Mouse (Mus musculus): Measurements from ENCODE around the gene Tepsin. TPM values are rescaled to one million over a fixed set of nuclear protein-coding genes. Genes with fewer than 3 reads are reported as not detected.
A peak's percentile ranks its signal among the peaks of the same experiment; 100 is the strongest.

Gene Tepsin
- polyA plus RNA-seq, 1 experiment from 2014 or later, result 18.7 TPM

DNA sequence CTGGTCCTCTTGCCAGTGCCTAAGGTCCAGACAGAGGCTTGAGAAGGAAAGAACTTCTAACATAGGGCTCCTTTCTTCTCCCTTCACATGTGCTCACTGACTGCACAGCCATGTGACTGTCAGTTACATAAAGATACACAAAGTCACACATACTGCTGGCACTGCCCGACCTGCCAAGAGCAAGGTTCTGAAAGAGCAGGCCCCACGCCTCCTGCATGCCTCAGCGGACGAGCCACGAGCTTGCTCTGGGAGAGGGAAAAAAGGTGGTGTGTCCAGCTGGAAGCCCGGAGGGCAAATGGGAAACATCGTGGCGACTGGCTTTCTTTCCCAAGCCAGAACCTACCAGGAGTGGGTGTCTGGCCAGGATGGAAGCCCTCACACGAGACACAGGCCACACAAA is 9.3 kb upstream of the Tepsin start:
- Histone ChIP-seq H3K4me2 (replicated peaks) (no peak overlapping the region), H3K4me3 (no peak overlapping the region), H3K36me3 (peaks cover 37% of the 10 kb centered on the region), H3K4me1 (peaks cover 4% of the 10 kb centered on the region; the same call in 1 of the 2 replicates), H3K9me3 (no peaks in the 10 kb centered on the region), H3K27ac (replicated peaks) (no peak overlapping the region), H3K9ac (replicated peaks) (no peak overlapping the region), H3K27me3 (no peaks in the 10 kb centered on the region)
- no peak for ATAC-seq (replicated peaks)
- 83% methylated on average over 9 of the region's 9 CpGs for WGBS

DNA sequence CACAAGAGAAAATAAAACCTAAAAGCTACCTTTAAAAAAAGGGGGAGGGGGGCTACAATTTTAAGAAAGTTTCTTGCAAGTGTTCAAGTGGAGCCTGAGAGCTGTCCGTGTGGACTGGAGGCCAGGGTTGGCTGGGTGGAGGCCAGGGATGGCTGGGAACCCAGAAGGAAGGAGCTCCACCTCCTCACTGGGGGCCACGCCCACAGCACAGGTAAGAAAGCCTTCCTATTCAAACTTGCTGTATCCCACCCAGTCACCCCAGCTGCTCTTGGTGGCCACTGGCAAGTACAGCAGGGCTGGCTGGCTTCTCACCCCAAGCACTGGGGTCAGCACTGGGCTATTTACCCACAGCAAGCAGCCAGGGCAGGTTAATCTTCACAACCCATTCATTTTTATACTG is 8.5 kb upstream of the Tepsin start:
- Histone ChIP-seq H3K4me3 (no peak overlapping the region), H3K4me2 (replicated peaks) (no peak overlapping the region), H3K9me3 (no peaks in the 10 kb centered on the region), H3K27me3 (no peaks in the 10 kb centered on the region), H3K27ac (replicated peaks) (no peak overlapping the region), H3K9ac (replicated peaks) (no peak overlapping the region), H3K36me3 (peaks cover 37% of the 10 kb centered on the region), H3K4me1 (peaks cover 4% of the 10 kb centered on the region; the same call in 1 of the 2 replicates)
- 86% methylated on average over 2 of the region's 2 CpGs for WGBS
- no peak for ATAC-seq (replicated peaks)

DNA sequence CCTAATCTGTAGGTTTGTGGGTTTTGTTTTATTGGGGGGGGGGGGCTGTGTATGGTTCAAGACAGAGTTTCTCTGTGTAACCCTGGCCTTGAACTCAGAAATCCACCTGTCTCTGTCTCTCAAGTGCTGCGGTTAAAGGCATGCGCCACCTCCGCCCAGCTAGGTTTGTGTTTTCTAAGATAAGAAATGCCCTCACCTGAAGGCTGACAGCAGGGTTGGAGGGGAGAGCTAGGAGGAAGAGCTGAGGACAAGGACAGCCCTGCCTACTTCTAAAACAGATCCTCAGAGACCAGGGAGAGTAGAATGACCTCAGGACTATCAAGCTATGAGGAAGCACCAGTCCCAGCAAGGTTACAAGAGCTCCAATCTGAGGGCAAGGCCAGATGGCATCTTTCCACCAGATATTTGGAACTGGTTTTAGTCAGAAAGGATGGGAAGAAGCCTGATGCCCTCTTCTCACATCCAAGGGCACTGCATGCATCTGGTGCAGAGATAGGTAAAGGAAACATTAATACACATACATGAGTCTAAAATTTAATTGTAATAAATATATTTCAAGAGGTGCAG is 5.0 kb upstream of the Tepsin start:
- Histone ChIP-seq H3K9ac (replicated peaks) (no peak overlapping the region), H3K9me3 (no peaks in the 10 kb centered on the region), H3K27ac (replicated peaks) (no peak overlapping the region), H3K4me3 (no peak overlapping the region), H3K4me1 (peaks cover 12% of the 10 kb centered on the region), H3K27me3 (no peaks in the 10 kb centered on the region), H3K4me2 (replicated peaks) (no peak overlapping the region), H3K36me3 (peaks cover 35% of the 10 kb centered on the region)
- WGBS, result 98% methylated on average over 3 of the region's 3 CpGs
- ATAC-seq (replicated peaks), result no peak

DNA sequence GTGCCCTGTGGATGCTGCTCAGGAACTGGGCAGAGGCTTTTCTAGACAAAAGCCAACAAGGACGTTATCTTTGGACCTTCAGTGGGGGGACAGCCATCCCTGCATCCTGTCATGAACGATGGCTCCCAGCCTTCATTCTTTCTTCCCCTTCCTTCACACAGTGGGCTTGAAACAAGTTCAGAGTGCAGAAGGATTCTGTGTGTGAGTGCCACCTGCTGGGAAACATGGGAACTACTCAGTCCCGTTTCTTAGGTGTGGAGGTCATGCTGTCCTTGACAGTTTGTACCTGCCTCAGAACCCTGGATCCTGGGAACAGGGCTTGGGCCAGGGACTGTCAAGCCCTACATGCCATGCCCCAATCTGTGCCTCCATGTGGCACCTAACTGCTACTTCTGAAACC is 2.5 kb upstream of the Tepsin start:
- H3K4me1 ChIP-seq, result peaks cover 22% of the 10 kb centered on the region
- no peaks in the 10 kb centered on the region for H3K27me3 ChIP-seq
- H3K9ac ChIP-seq (replicated peaks), result no peak overlapping the region
- no peak for ATAC-seq (replicated peaks)
- peaks cover 30% of the 10 kb centered on the region for H3K36me3 ChIP-seq
- 0 out of 2 replicates have a peak overlapping the region, but pooled peaks have one; percentile 46 for H3K27ac ChIP-seq (replicated peaks)
- no peak overlapping the region for H3K4me3 ChIP-seq
- H3K4me2 ChIP-seq (replicated peaks), result no peak overlapping the region
- 4% methylated on average over 3 of the region's 3 CpGs for WGBS
- H3K9me3 ChIP-seq, result no peaks in the 10 kb centered on the region

DNA sequence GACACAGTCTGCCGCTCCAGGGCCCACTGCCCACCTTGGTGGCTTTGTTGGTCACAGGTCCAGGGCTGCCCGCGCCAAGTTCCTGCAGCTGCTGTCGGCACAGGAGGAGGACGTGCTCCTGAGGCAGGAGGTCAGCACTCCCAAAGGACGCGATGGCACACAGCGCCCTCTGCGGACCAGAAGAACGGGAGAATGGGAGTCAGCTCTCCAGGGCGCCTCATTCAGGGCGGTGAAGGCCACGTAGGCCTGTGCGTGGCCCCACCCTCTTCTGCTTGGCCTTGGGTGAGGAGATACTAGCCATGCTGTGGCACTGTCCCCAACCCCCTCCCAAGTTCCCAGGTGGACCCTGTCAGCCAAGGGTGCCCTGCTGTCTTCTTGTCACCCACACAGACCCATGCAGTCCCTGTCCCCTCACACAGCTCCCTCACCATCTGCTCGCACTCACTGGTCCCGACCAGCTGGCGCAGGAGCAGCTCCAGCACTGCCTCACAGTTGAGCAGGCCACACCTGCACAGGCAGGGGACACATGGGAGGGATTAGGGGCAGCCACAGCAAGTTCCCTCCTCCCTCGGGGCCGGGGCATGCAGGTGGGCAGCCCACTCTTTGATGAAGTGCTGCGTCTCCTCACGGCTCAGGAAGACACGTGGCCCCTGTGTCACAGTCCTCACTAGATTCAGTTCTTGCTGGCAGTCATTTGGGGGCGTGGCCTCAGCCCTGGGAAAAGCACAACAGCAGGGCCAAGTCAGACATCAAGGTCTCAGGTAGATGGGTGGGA is 5.5 kb downstream of the Tepsin start:
- no peaks in the 10 kb centered on the region for H3K27me3 ChIP-seq

DNA sequence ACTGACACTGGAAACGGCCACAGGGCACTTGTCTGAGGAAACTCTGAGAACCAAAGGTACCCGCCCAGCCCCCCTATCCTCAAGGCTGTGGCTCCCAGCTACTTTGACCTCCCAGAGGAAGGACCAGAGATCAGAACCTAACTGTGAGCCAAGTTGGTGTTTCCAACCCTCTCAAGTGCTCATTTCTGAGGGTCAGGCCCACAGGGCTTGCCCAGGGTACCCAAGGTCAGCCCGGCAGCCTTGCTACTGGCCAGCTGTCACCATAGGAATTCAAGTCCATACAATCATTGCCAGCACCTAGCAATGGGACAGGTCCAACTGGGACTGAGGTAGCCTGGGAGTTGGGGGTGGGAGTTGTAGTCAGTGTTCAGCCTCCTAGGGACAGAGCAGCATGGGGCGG is 7.9 kb downstream of the Tepsin start:
- H3K9ac ChIP-seq (replicated peaks), result no peak overlapping the region
- 90% methylated on average over 4 of the region's 4 CpGs for WGBS
- no peak overlapping the region for H3K27ac ChIP-seq (replicated peaks)
- H3K27me3 ChIP-seq, result no peaks in the 10 kb centered on the region
- H3K4me2 ChIP-seq (replicated peaks), result no peak overlapping the region
- no peak for ATAC-seq (replicated peaks)
- no peaks in the 10 kb centered on the region for H3K9me3 ChIP-seq
- H3K36me3 ChIP-seq, result peaks cover 48% of the 10 kb centered on the region
- peaks cover 10% of the 10 kb centered on the region for H3K4me1 ChIP-seq
- H3K4me3 ChIP-seq, result no peak overlapping the region

More for the DNA sequence above, 5.5 kb downstream of the Tepsin start:
- peaks cover 8% of the 10 kb centered on the region for H3K4me1 ChIP-seq
- peaks cover 53% of the 10 kb centered on the region for H3K36me3 ChIP-seq
- ATAC-seq (replicated peaks), result no peak
- H3K27ac ChIP-seq (replicated peaks), result no peak overlapping the region
- no peak overlapping the region for H3K9ac ChIP-seq (replicated peaks)
- H3K4me2 ChIP-seq (replicated peaks), result no peak overlapping the region
- H3K9me3 ChIP-seq, result no peaks in the 10 kb centered on the region
- no peak overlapping the region for H3K4me3 ChIP-seq
- 79% methylated on average over 23 of the region's 23 CpGs for WGBS

DNA sequence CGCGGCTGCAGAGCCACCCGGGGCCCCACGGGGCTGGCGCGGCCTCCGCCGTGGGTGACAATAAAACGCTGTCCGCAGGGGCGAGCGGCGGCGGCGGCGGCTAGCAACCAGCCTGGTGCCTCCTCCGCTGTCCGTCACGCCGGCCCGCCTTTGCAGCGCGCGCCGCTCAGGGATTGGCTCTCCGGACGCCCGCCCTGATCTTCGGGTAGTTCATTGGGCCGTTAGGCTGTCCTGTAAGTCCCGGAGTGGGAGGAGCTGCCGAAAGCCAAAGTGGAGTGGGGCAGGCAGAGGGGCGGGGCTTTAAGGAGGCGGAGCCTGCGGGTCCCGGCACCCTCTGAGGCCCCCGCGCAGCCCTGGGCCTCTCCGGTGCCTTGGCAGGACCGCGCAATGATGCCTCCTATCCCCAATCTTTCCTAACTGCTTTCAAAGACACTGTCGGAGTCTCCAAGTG is 11.8 kb downstream of the Tepsin start, which contains the start of gene Cep131:
Gene Cep131 (minus strand): TSS at position 126 of the 451 bp plus-strand sequence.
- Histone ChIP-seq H3K4me3 (peak within 1 kb of the TSS; percentile 82), H3K27me3 (no peaks in the 10 kb centered on the region), H3K36me3 (peaks cover 22% of the 10 kb centered on the region), H3K4me2 (replicated peaks) (peak within 1 kb of the TSS; percentile 94), H3K9ac (replicated peaks) (peak within 1 kb of the TSS; percentile 95), H3K4me1 (peaks cover 15% of the 10 kb centered on the region), H3K27ac (replicated peaks) (peak within 1 kb of the TSS; percentile 80), H3K9me3 (no peaks in the 10 kb centered on the region)
- under 1% methylated on average over 35 of the region's 42 CpGs for WGBS
- ATAC-seq (replicated peaks), result peak; percentile 99

DNA sequence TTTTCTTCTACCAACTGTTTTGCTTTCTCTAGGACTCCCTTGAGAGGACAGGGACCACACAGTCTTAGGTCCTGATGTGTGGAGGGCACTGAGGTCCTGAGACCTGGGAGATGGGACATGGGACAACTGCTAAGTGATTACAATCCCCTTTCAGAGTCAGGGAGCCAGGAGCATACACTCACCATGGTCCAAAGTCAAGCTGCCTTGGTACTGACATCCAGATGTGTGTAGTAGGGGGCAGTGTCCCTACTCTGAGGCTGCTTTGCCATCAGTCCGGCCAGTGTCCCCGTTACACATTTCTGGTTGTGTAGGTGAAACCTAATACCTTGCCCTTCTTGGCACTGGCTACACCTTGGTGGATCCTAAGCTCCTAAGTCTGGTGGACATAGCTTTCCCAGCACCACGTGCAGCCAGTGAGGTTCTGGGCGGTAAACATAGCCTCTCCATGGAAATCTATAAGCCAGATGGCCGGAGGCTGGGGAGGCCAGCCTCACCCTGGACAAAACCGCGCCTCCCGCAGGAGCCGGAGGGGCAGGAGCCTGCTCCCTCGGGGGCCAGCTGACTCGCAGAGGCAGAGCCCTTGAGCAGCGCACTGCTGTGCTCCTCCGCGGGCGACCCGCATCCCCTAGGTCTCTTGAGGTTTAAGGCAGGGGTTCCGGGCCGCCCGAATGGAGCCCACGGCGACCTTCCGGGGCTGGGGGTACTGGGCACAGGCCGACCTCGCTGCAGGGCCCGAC is 12.5 kb downstream of the Tepsin start:
- Histone ChIP-seq H3K27ac (replicated peaks) (peak overlapping the region; percentile 80), H3K36me3 (peaks cover 18% of the 10 kb centered on the region), H3K9me3 (no peaks in the 10 kb centered on the region), H3K4me2 (replicated peaks) (peak overlapping the region; percentile 94), H3K4me3 (peak overlapping the region; percentile 82), H3K27me3 (no peaks in the 10 kb centered on the region), H3K9ac (replicated peaks) (peak overlapping the region; percentile 95), H3K4me1 (peaks cover 15% of the 10 kb centered on the region)
- peak; percentile 59 for ATAC-seq (replicated peaks)
- WGBS, result 0% methylated on average over 25 of the region's 25 CpGs

DNA sequence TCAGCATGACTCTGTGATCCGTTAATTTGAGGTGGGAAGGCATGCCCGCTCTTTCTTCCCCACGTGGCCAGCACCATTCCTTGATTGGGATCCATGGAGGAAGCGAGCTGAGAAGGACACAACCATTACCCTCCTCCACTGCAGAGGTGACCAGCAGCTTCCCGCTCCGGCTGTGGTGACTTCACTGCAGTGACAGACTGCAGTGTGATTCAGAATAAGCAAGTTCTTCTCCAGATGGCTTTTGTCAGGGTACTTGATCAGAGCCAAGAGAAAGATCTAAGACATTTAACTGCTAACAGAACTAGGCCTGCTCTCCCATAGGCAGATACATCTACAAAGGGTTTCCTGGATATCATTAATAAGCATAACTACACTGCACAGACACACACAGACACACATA is 18.2 kb downstream of the Tepsin start:
- Histone ChIP-seq H3K27ac (replicated peaks) (no peak overlapping the region; the same call in 1 of the 2 replicates), H3K36me3 (peaks cover 46% of the 10 kb centered on the region), H3K9ac (replicated peaks) (no peak overlapping the region), H3K9me3 (no peaks in the 10 kb centered on the region), H3K27me3 (no peaks in the 10 kb centered on the region), H3K4me3 (no peak overlapping the region), H3K4me1 (peaks cover 2% of the 10 kb centered on the region), H3K4me2 (replicated peaks) (no peak overlapping the region)
- 92% methylated on average over 6 of the region's 6 CpGs for WGBS
- ATAC-seq (replicated peaks), result no peak

DNA sequence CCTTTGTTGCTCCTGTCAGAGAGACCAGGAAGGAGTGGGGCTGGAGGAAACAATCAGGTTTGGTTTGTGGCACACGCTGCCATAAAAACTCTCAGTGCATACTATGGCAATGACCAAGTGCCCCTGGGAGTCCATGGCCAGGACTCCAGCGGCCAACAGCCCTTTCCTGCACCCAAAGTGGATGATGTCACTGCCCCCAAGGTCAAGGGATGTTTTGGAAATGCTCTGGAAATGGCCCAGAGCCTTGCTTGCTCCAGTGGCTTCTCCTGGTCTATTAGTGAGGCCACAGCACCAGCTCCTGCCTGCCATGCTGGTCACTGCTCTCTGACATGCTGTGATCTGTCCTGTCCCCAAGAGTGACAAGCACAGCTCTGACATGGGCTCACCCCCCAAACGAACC is 22.3 kb downstream of the Tepsin start:
- Histone ChIP-seq H3K36me3 (peaks cover 65% of the 10 kb centered on the region), H3K4me3 (no peak overlapping the region), H3K27me3 (no peaks in the 10 kb centered on the region), H3K9ac (replicated peaks) (no peak overlapping the region), H3K4me2 (replicated peaks) (no peak overlapping the region), H3K4me1 (no peaks in the 10 kb centered on the region), H3K9me3 (no peaks in the 10 kb centered on the region), H3K27ac (replicated peaks) (no peak overlapping the region)
- 86% methylated on average over 3 of the region's 3 CpGs for WGBS
- ATAC-seq (replicated peaks), result no peak

DNA sequence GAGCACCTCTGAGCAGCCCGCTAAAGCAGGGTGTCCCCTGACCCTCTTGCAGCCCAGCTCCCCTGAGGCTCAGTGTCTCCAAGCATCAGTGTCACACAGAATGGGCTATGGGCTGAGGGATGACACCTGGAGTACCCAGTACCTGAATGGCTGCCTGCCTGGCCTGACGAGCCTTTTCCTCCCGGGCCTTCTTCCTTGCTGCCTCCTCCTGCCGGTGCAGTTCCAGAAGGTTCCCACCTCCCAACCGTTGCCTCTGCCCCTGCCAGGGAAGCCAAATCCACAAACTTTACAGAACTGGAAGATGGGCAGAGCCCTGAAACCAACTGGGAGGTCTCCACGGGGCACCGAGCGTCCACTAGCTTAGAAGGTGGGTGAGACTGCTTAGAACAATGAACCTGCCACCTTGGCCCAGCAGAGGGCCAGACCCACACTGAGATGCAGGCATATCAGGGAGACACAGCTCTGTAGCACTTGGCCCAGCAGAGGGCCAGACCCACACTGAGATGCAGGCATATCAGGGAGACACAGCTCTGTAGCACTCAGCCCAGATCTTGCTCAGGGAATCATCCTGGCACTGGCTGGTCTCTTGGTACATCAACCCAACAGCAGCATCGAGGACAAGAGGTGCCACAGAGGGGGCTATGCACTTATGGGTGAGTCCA is 25.4 kb downstream of the Tepsin start:
- no peak overlapping the region for H3K4me2 ChIP-seq (replicated peaks)
- 93% methylated on average over 9 of the region's 9 CpGs for WGBS
- H3K27me3 ChIP-seq, result no peaks in the 10 kb centered on the region
- no peak overlapping the region for H3K4me3 ChIP-seq
- ATAC-seq (replicated peaks), result no peak
- no peaks in the 10 kb centered on the region for H3K4me1 ChIP-seq
- H3K9ac ChIP-seq (replicated peaks), result no peak overlapping the region
- H3K36me3 ChIP-seq, result peaks cover 68% of the 10 kb centered on the region
- no peak overlapping the region for H3K27ac ChIP-seq (replicated peaks)
- no peaks in the 10 kb centered on the region for H3K9me3 ChIP-seq

All from forebrain, embryonic 15.5 days (tissue).